Mouse (Mus musculus): Measurements from ENCODE around the gene Armc9. TPM values are rescaled to one million over a fixed set of nuclear protein-coding genes. Genes with fewer than 3 reads are reported as not detected.

The Armc9 gene
- total RNA-seq (2014; rRNA removed; ENCODE audit: low replicate concordance) (1.5 and 2.7 TPM in 2 replicates), polyA plus RNA-seq (2015; fragmentation: Nextera tagmentation; extraction: Ambion mirVana) (5.1 and 5.9 TPM in 2 replicates)

DNA sequence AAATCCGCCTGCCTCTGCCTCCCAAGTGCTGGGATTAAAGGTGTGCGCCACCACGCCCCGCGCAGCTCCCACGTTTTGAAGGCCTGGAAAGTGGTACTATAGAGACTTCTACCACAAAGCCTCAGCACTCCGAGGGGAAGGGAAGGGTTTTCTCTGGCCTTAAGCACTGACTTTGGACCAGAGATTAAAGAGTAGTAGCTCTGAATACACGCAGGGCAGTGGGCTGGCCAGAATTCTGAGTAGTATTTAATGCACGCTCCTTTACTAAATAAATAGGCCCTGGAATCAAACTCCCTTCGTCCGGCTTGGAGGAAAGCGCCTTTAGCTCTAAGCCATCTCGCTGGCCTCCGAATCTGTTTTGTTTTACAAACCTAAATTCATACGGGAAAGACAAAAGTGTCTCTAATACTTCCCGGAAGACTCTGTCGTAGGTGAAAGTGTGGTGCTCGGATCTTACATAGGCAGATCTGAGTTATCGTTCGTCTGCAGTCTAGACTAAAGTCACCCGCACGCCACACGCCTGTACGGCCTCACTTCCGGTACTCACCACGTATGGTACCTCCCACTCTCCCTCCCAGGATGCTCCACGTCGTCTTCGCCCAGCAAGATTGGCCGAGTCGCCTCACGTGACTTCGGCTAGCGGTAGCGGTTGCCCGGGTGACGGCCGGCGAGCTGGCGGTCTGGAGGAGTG, at the start of gene Armc9:
TSS of gene Armc9 (plus strand) at position 648 of the 691 bp plus-strand sequence.
- Histone ChIP-seq H3K4me2 (ENCODE audit: low read depth, low read length) (peak within 1 kb of the TSS; percentile 97), H3K4me1 (ENCODE audit: control insufficient read depth, insufficient read depth) (peaks cover 5% of the 10 kb centered on the region; the same call in 1 of the 2 replicates), H3K4me3 (ENCODE audit: low read depth, low read length) (peak within 1 kb of the TSS; percentile 85), H3K36me3 (replicated peaks; ENCODE audit: control insufficient read depth, insufficient read depth, low read length) (0 out of 2 replicates have a peak, but pooled peaks cover 5% of the 10 kb centered on the region), H3K27ac (ENCODE audit: low read depth) (peak within 1 kb of the TSS; percentile 90), H3K9me3 (replicated peaks; ENCODE audit: control insufficient read depth, low read length) (no peaks in the 10 kb centered on the region), H3K27me3 (ENCODE audit: control insufficient read depth, insufficient read depth, low read length) (no peaks in the 10 kb centered on the region), H3K9ac (replicated peaks; ENCODE audit: low read depth, low read length) (peak within 1 kb of the TSS; percentile 68)
- 3% methylated on average over 40 of the region's 40 CpGs for WGBS
- TF ChIP-seq EP300 (IDR thresholded peaks at IDR 0.05; ENCODE audit: low read depth) = no peak
- no peak for TF ChIP-seq CTCF (IDR thresholded peaks at IDR 0.05; ENCODE audit: low read depth)
- ATAC-seq (ENCODE audit: insufficient read depth, low read depth) (peak; percentile 99), DNase-seq (ENCODE audit: low spot score) (peak; percentile 98)

DNA sequence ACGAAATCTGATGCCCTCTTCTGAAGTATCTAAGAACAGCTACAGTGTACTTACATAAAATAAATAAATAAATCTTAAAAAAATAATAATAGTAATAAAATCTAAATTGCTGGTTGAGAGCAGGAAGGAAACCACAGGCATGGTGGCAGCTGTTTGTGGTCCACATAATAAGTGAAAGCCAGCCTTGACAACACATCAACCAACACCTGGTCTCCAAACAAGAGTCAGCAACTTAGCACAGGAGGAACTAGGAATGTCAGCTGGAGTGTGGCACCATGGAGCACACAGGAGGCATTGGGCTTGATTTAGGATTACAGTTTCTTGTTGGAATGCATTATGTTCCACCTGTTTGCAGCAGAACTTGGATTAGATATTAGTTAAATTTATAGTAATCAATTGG, 49.5 kb upstream of the Armc9 start:
- ATAC-seq (ENCODE audit: insufficient read depth, low read depth) (no peak), DNase-seq (ENCODE audit: low spot score) (no peak)
- Histone ChIP-seq H3K4me2 (ENCODE audit: low read depth, low read length) (no peak overlapping the region), H3K27ac (ENCODE audit: low read depth) (no peak overlapping the region), H3K9me3 (replicated peaks; ENCODE audit: control insufficient read depth, low read length) (no peaks in the 10 kb centered on the region), H3K27me3 (ENCODE audit: control insufficient read depth, insufficient read depth, low read length) (no peaks in the 10 kb centered on the region), H3K36me3 (replicated peaks; ENCODE audit: control insufficient read depth, insufficient read depth, low read length) (peaks cover 14% of the 10 kb centered on the region), H3K9ac (replicated peaks; ENCODE audit: low read depth, low read length) (no peak overlapping the region), H3K4me3 (ENCODE audit: low read depth, low read length) (no peak overlapping the region), H3K4me1 (ENCODE audit: control insufficient read depth, insufficient read depth) (no peaks in the 10 kb centered on the region)
- WGBS = 100% methylated on average over 1 of the region's 1 CpGs
- TF ChIP-seq CTCF (IDR thresholded peaks at IDR 0.05; ENCODE audit: low read depth) (no peak), EP300 (IDR thresholded peaks at IDR 0.05; ENCODE audit: low read depth) (no peak)

DNA sequence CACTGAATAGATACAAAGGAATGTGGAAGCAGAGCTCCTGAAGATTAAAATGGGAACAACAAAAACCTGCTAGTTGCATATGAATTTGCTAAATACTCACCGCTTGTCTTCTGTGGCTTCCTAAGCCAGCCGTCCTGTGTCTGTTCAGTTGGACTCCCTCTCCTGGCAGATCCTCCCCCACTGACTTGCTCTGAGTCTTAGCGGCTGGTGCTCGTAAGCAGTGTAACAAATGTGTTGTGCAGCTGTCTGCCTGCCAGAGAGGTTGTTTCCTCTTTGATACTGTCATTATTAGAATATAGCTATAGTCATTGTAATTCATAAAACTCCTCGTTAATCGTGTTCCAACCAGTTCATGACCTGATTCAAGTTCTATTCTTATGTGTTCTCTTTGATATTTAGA, 42.8 kb upstream of the Armc9 start, which contains the start of gene Htr2b:
TSS of gene Htr2b (minus strand) at position 192 of the 400 bp plus-strand sequence.
- Histone ChIP-seq H3K27ac (ENCODE audit: low read depth) (no peak within 1 kb of the TSS), H3K9me3 (replicated peaks; ENCODE audit: control insufficient read depth, low read length) (no peaks in the 10 kb centered on the region), H3K27me3 (ENCODE audit: control insufficient read depth, insufficient read depth, low read length) (no peaks in the 10 kb centered on the region), H3K9ac (replicated peaks; ENCODE audit: low read depth, low read length) (no peak within 1 kb of the TSS), H3K36me3 (replicated peaks; ENCODE audit: control insufficient read depth, insufficient read depth, low read length) (peaks cover 9% of the 10 kb centered on the region), H3K4me2 (ENCODE audit: low read depth, low read length) (no peak within 1 kb of the TSS), H3K4me1 (ENCODE audit: control insufficient read depth, insufficient read depth) (no peaks in the 10 kb centered on the region), H3K4me3 (ENCODE audit: low read depth, low read length) (no peak within 1 kb of the TSS)
- peak; percentile 58; the same call in 1 of the 2 replicates for ATAC-seq (ENCODE audit: insufficient read depth, low read depth)
- TF ChIP-seq EP300 (IDR thresholded peaks at IDR 0.05; ENCODE audit: low read depth) (no peak), CTCF (IDR thresholded peaks at IDR 0.05; ENCODE audit: low read depth) (peak; percentile 26; the same call in 1 of the 2 replicates)
- 49% methylated on average over 6 of the region's 6 CpGs for WGBS
- peak; percentile 41 for DNase-seq (ENCODE audit: low spot score)

DNA sequence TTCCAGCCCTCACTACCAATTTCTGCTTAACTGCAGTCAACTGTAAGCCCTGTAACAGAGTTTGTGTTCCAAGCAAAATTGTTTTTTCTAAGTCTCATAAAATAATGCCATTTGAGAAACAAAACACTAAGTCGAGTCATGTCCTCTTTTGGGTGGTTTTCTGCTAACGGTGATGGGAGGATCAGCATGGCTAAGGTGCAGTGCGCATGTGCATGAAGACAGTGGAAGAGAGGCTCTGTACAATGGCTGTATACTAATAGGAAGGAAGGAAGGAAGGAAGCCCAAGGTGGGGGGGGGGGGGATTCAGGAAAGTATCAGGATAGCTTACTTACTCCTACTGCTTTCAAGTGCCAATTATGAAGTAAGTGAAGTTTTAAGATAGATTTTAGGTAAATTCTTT, 40.4 kb upstream of the Armc9 start:
- no peaks in the 10 kb centered on the region for H3K27me3 ChIP-seq (ENCODE audit: control insufficient read depth, insufficient read depth, low read length)
- no peak overlapping the region for H3K27ac ChIP-seq (ENCODE audit: low read depth)
- H3K4me2 ChIP-seq (ENCODE audit: low read depth, low read length) = no peak overlapping the region
- no peak overlapping the region for H3K4me3 ChIP-seq (ENCODE audit: low read depth, low read length)
- TF ChIP-seq CTCF (IDR thresholded peaks at IDR 0.05; ENCODE audit: low read depth) = no peak
- no peak for TF ChIP-seq EP300 (IDR thresholded peaks at IDR 0.05; ENCODE audit: low read depth)
- H3K9me3 ChIP-seq (replicated peaks; ENCODE audit: control insufficient read depth, low read length) = no peaks in the 10 kb centered on the region
- WGBS = 75% methylated on average over 3 of the region's 3 CpGs
- no peak overlapping the region for H3K9ac ChIP-seq (replicated peaks; ENCODE audit: low read depth, low read length)
- ATAC-seq (ENCODE audit: insufficient read depth, low read depth) = no peak
- H3K36me3 ChIP-seq (replicated peaks; ENCODE audit: control insufficient read depth, insufficient read depth, low read length) = peaks cover 25% of the 10 kb centered on the region
- H3K4me1 ChIP-seq (ENCODE audit: control insufficient read depth, insufficient read depth) = no peaks in the 10 kb centered on the region
- no peak for DNase-seq (ENCODE audit: low spot score)

DNA sequence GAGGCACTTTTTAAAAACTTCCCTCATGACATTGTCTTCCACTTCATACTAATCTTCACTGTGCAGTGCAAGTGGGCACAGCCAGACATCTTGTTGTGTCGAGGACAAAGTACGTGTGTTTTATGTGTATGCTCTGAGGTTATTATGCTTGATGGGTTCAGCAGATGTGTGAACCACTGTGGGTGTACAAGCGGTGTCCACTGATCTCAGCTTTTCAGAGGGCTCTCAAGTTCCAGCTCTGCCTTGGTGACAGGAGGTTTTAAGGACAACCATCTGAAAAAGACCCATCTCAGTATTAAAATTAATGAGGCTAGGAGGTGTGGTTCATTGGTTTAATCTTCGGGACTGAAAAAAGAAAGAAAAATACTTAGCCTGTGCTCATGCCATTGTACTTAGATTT, 35.0 kb upstream of the Armc9 start:
- H3K27me3 ChIP-seq (ENCODE audit: control insufficient read depth, insufficient read depth, low read length) = no peaks in the 10 kb centered on the region
- H3K4me1 ChIP-seq (ENCODE audit: control insufficient read depth, insufficient read depth) = no peaks in the 10 kb centered on the region
- DNase-seq (ENCODE audit: low spot score) = no peak
- H3K4me3 ChIP-seq (ENCODE audit: low read depth, low read length) = no peak overlapping the region
- no peak for ATAC-seq (ENCODE audit: insufficient read depth, low read depth)
- peaks cover 63% of the 10 kb centered on the region for H3K36me3 ChIP-seq (replicated peaks; ENCODE audit: control insufficient read depth, insufficient read depth, low read length)
- H3K27ac ChIP-seq (ENCODE audit: low read depth) = no peak overlapping the region
- no peak overlapping the region for H3K4me2 ChIP-seq (ENCODE audit: low read depth, low read length)
- no peaks in the 10 kb centered on the region for H3K9me3 ChIP-seq (replicated peaks; ENCODE audit: control insufficient read depth, low read length)
- no peak overlapping the region for H3K9ac ChIP-seq (replicated peaks; ENCODE audit: low read depth, low read length)
- TF ChIP-seq EP300 (IDR thresholded peaks at IDR 0.05; ENCODE audit: low read depth) = no peak
- TF ChIP-seq CTCF (IDR thresholded peaks at IDR 0.05; ENCODE audit: low read depth) = no peak
- 90% methylated on average over 4 of the region's 4 CpGs for WGBS
